Mouse (Mus musculus) myocyte (in vitro differentiated cells): Measurements from ENCODE around the gene Atrnl1.

ENCODE experiments used
- MAX ChIP-seq: IDR thresholded peaks from one replicate; pipeline ENCODE4 v1.6.1; 2011; ENCODE audit warnings: low read depth, mild to moderate bottlenecking, control low read depth
- MYOG ChIP-seq, 3 experiments: IDR thresholded peaks; one replicate each; pipeline ENCODE4 v1.6.1; 2011; ENCODE audit warnings: control low read depth in 2 of 3, low read depth in 2 of 3, mild to moderate bottlenecking in 2 of 3; ENCODE audit not compliant: insufficient read length in 2 of 3, control insufficient read depth in 1 of 3, insufficient read depth in 1 of 3
- POLR2A ChIP-seq: IDR thresholded peaks from one replicate; pipeline ENCODE4 v1.6.1; 2011; ENCODE audit warnings: low read depth, mild to moderate bottlenecking, control low read depth, moderate library complexity; ENCODE audit not compliant: insufficient read length

DNA sequence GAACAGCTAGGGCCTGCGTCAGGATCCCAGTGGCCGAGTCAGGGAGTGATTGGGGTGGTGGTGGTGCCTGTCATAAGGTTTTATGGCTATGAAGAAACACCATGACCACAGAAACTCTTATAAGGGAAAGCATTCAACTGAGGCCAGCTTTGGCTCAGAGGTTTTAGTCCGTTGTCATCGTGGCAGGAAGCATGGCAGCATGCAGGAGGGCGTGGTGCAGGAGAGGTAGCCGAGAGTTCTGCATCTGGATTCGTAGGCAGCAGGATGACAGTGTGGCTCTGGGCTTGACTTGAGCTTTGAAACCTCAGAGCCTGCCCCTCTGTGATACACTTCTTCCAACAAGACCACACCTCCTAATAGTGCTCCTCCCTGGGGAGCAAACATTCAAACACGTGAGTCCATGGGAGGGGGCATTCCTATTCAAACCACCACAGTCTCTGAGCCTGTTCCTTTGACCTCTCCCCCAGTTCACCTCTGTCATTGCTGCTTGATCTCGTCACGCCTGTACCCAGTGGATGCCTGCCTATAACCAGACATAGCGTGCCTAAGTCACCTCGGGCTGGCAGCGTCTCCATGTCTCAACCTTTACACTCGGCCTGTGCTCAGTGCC, 412.5 kb downstream of the Atrnl1 start:
- TF ChIP-seq MAX (no peak), POLR2A (no peak), MYOG (IDR thresholded peaks at IDR 0.05; ENCODE audit: control insufficient read depth in 1 of 3, insufficient read depth in 1 of 3, insufficient read length in 2 of 3, low read depth in 2 of 3) (no peak)
